Mouse (Mus musculus): ENCODE results near the gene Gm45213.

- TF ChIP-seq POLR2A (IDR thresholded peaks at IDR 0.05; ENCODE audit: extremely low read depth, insufficient read depth, low read length) (no peak), CTCF (IDR thresholded peaks at IDR 0.05; ENCODE audit: low read depth, low read length) (no peak)
Observed at GRCm38 (mm10) chr7:66053946-66054483, 10.6 kb downstream of the Gm45213 start.
